Mouse (Mus musculus) heart, postnatal 14 days (tissue): ENCODE data around the gene Srsf1. TPM values are rescaled to one million over a fixed set of nuclear protein-coding genes. Genes with fewer than 3 reads are reported as not detected.

ENCODE experiments used
- DNase-seq, 2 experiments: peaks; one replicate each; pipeline ENCODE4 v3.0.0; 2021 to 2022
- intact Hi-C: fragments of 180-260 bp; cut with DNase I; formaldehyde crosslinking; loops from one replicate; pipeline ENCODE4 v1.15.1; 2025
- total RNA-seq, 2 experiments: library from RNA; stranded (reverse); gene quantifications; 2 replicates each; pipeline ENCODE4 v1.2.3; 2021

The Srsf1 gene
- total RNA-seq, 2 experiments from 2014 or later = 118 to 131 TPM

GRCm38 (mm10) chr11:88067586-88068410 is 20.6 kb downstream of the Srsf1 start, which contains the start of gene Vezf1:
Gene Vezf1 (plus strand): TSS chr11:88068279.
- intact Hi-C loops = loop anchor here (5.0 kb wide), 1 partner anchor 50 kb away; no protein-coding TSS in a partner anchor
- peak; percentile 85 to 87 for DNase-seq

- intact Hi-C loops = loop anchor here (5.0 kb wide), 1 partner anchor 49 kb away; no protein-coding TSS in a partner anchor
- DNase-seq = peak; percentile 80 to 85
Measured at GRCm38 (mm10) chr11:88068411-88069245, 21.5 kb downstream of the Srsf1 start.

- intact Hi-C loops = loop anchor here (5.0 kb wide), 1 partner anchor 48 kb away; no protein-coding TSS in a partner anchor
- no peak for DNase-seq
Measured at GRCm38 (mm10) chr11:88069246-88069570, 22.0 kb downstream of the Srsf1 start.

- no peak for DNase-seq
- intact Hi-C loops = no loop called here
Measured at GRCm38 (mm10) chr11:88070392-88070791, 23.2 kb downstream of the Srsf1 start.

GRCm38 (mm10) chr11:88071113-88071512 is 23.9 kb downstream of the Srsf1 start:
- no peak for DNase-seq
- intact Hi-C loops = no loop called here

- no peak for DNase-seq
- intact Hi-C loops = loop anchor here (2.0 kb wide), 1 partner anchor 23 kb away; no protein-coding TSS in a partner anchor
Measured at GRCm38 (mm10) chr11:88073343-88073875, 26.2 kb downstream of the Srsf1 start.

- DNase-seq = no peak
- intact Hi-C loops = no loop called here
Measured at GRCm38 (mm10) chr11:88075701-88076100, 28.5 kb downstream of the Srsf1 start.

- DNase-seq = no peak
- intact Hi-C loops = no loop called here
Measured at GRCm38 (mm10) chr11:88076394-88076793, 29.2 kb downstream of the Srsf1 start.

- intact Hi-C loops = no loop called here
- DNase-seq = no peak
Measured at GRCm38 (mm10) chr11:88083699-88084098, 36.5 kb downstream of the Srsf1 start.

- intact Hi-C loops = no loop called here
- DNase-seq = peak; percentile 91 to 93
Measured at GRCm38 (mm10) chr11:88086737-88087627, 39.8 kb downstream of the Srsf1 start.

GRCm38 (mm10) chr11:88089150-88089549 is 42.0 kb downstream of the Srsf1 start:
- DNase-seq = no peak
- intact Hi-C loops = no loop called here

- DNase-seq = no peak
- intact Hi-C loops = no loop called here
Measured at GRCm38 (mm10) chr11:88090293-88090692, 43.1 kb downstream of the Srsf1 start.

GRCm38 (mm10) chr11:88091949-88092348 is 44.8 kb downstream of the Srsf1 start:
- intact Hi-C loops = no loop called here
- no peak for DNase-seq

- peak; percentile 58 to 74 for DNase-seq
- intact Hi-C loops = loop anchor here (2.0 to 5.0 kb wide), 2 partner anchors 24 to 65 kb away; no protein-coding TSS in a partner anchor
Measured at GRCm38 (mm10) chr11:88097173-88097572, 50.0 kb downstream of the Srsf1 start.

GRCm38 (mm10) chr11:88098021-88098729 is 51.0 kb downstream of the Srsf1 start, which contains the start of gene Cuedc1:
Gene Cuedc1 (plus strand): TSS chr11:88098058.
- intact Hi-C loops = loop anchor here (2.0 to 5.0 kb wide), 2 partner anchors 21 to 64 kb away; no protein-coding TSS in a partner anchor
- no peak for DNase-seq

- peak; percentile 87 to 88 for DNase-seq
- intact Hi-C loops = loop anchor here (2.0 to 5.0 kb wide), 2 partner anchors 20 to 63 kb away; no protein-coding TSS in a partner anchor
Measured at GRCm38 (mm10) chr11:88098787-88099598, 51.8 kb downstream of the Srsf1 start.

- peak; percentile 91 for DNase-seq
- intact Hi-C loops = loop anchor here (2.0 to 5.0 kb wide), 2 partner anchors 19 to 63 kb away; no protein-coding TSS in a partner anchor
Measured at GRCm38 (mm10) chr11:88099599-88100023, 52.4 kb downstream of the Srsf1 start.

GRCm38 (mm10) chr11:88100170-88100569 is 53.0 kb downstream of the Srsf1 start:
- DNase-seq = no peak

More at GRCm38 (mm10) chr11:88100170-88100569, 53.0 kb downstream of the Srsf1 start:
- intact Hi-C loops = no loop called here
